Mouse (Mus musculus) midbrain, postnatal 0 days (tissue): Measurements from ENCODE around the gene Lingo3. TPM values are rescaled to one million over a fixed set of nuclear protein-coding genes. Genes with fewer than 3 reads are reported as not detected.

Source experiments
- ATAC-seq: fragments of 200-750 bp; cut with Nextera tagmentation; 2 replicates; pipeline ENCODE4 v1.8.0; 2017; ENCODE audit warnings: moderate number of reproducible peaks, mild to moderate bottlenecking, moderate TSS enrichment, moderate library complexity; ENCODE audit not compliant: low FRiP score
- DNase-seq: peaks from one replicate; pipeline ENCODE4 v3.0.0-alpha.2; 2015; ENCODE audit warnings: low spot score
- H3K27ac ChIP-seq: fragments of 300-500 bp; sonication (generic); 2 replicates; pipeline ENCODE4 v1.5.1; 2014; ENCODE audit warnings: low read depth, mild to moderate bottlenecking, low read length, mixed read lengths
- H3K27me3 ChIP-seq: fragments of 300-500 bp; sonication (generic); 2 replicates; pipeline ENCODE4 v1.6.1; 2014; ENCODE audit warnings: low read length, control low read depth, mixed read lengths; ENCODE audit not compliant: insufficient read depth
- H3K36me3 ChIP-seq: fragments of 300-500 bp; sonication (generic); 2 replicates; pipeline ENCODE4 v1.6.1; 2014; ENCODE audit warnings: low read length, control low read depth, mixed read lengths; ENCODE audit not compliant: insufficient read depth
- H3K4me1 ChIP-seq: fragments of 300-500 bp; sonication (generic); 2 replicates; pipeline ENCODE4 v1.6.1; 2014; ENCODE audit warnings: mild to moderate bottlenecking, control low read depth, antibody characterized with exemption, low read length, mixed read lengths; ENCODE audit not compliant: insufficient read depth
- H3K4me2 ChIP-seq: fragments of 300-500 bp; sonication (generic); 2 replicates; pipeline ENCODE4 v1.6.1; 2014; ENCODE audit warnings: low read depth, mild to moderate bottlenecking, low read length, mixed read lengths; ENCODE audit not compliant: poor library complexity, severe bottlenecking
- H3K4me3 ChIP-seq: fragments of 300-500 bp; sonication (generic); 2 replicates; pipeline ENCODE4 v1.5.1; 2014; ENCODE audit warnings: low read depth, mild to moderate bottlenecking, low read length, moderate library complexity
- H3K9ac ChIP-seq: fragments of 300-500 bp; sonication (generic); replicated peaks from 2 replicates; pipeline ENCODE4 v1.6.1; 2014; ENCODE audit warnings: mild to moderate bottlenecking, low read length, moderate library complexity, mixed read lengths; ENCODE audit not compliant: poor library complexity, severe bottlenecking
- H3K9me3 ChIP-seq: fragments of 300-500 bp; sonication (generic); 2 replicates; pipeline ENCODE4 v1.6.1; 2016; ENCODE audit warnings: low read length, control low read depth
- CTCF ChIP-seq: IDR thresholded peaks from 2 replicates; pipeline ENCODE4 v1.5.1; 2016; ENCODE audit warnings: antibody characterized with exemption, mild to moderate bottlenecking
- WGBS: fragments of 180-500 bp; shearing (Covaris S2); extraction: QIAGEN DNeasy Blood & Tissue Kit; methylation state at CpG from one replicate; pipeline ENCODE4 v1.1.7; 2014; 5-methylcytosine and 5-hydroxymethylcytosine counted together
- polyA plus RNA-seq: library from polyadenylated mRNA; unstranded; fragments of >200 nt; fragmentation: Nextera tagmentation; extraction: Ambion mirVana; gene quantifications from 2 replicates; pipeline ENCODE4 v1.2.1, GENCODE M21; 2015
- total RNA-seq: library from RNA; depleted of rRNA; stranded (reverse); fragments of >200 nt; gene quantifications from 2 replicates; pipeline ENCODE4 v1.2.3, GENCODE M21; 2014

Lingo3 gene
- total and polyA plus RNA-seq, 2 experiments from 2014 or later: 24.4 to 61.0 TPM

GRCm38 (mm10) chr10:80842334-80842733 is 1.5 kb downstream of the Lingo3 start:
- Histone ChIP-seq H3K4me1 (no peaks in the 10 kb centered on the region), H3K36me3 (no peaks in the 10 kb centered on the region), H3K9me3 (no peaks in the 10 kb centered on the region), H3K27ac (no peak overlapping the region), H3K4me2 (no peak overlapping the region), H3K9ac (no peak overlapping the region), H3K27me3 (peaks cover 7% of the 10 kb centered on the region; the same call in 1 of the 2 replicates), H3K4me3 (no peak overlapping the region)
- ATAC-seq (no peak), DNase-seq (no peak)
- no peak for TF ChIP-seq CTCF
- WGBS: 84% methylated on average over 15 of the region's 15 CpGs

- no peaks in the 10 kb centered on the region for H3K4me1 ChIP-seq
- ATAC-seq: no peak
- peaks cover 7% of the 10 kb centered on the region; the same call in 1 of the 2 replicates for H3K27me3 ChIP-seq
- TF ChIP-seq CTCF: no peak
- no peak for DNase-seq
- no peaks in the 10 kb centered on the region for H3K36me3 ChIP-seq
- no peak overlapping the region for H3K27ac ChIP-seq
- H3K4me3 ChIP-seq: no peak overlapping the region
- 80% methylated on average over 2 of the region's 2 CpGs for WGBS
- no peaks in the 10 kb centered on the region for H3K9me3 ChIP-seq
- no peak overlapping the region for H3K4me2 ChIP-seq
- H3K9ac ChIP-seq: no peak overlapping the region
These were observed 2.2 kb downstream of the Lingo3 start for GRCm38 (mm10) chr10:80841685-80842084.

- no peak for DNase-seq
- no peaks in the 10 kb centered on the region; the same call in 1 of the 2 replicates for H3K27me3 ChIP-seq
- WGBS: 56% methylated on average over 6 of the region's 6 CpGs
- no peak overlapping the region for H3K9ac ChIP-seq
- ATAC-seq: no peak
- no peaks in the 10 kb centered on the region for H3K4me1 ChIP-seq
- no peak overlapping the region for H3K4me3 ChIP-seq
- TF ChIP-seq CTCF: no peak
- no peak overlapping the region for H3K27ac ChIP-seq
- peaks cover 3% of the 10 kb centered on the region; the same call in 1 of the 2 replicates for H3K36me3 ChIP-seq
- no peak overlapping the region for H3K4me2 ChIP-seq
- H3K9me3 ChIP-seq: no peaks in the 10 kb centered on the region
These were observed 4.0 kb downstream of the Lingo3 start for GRCm38 (mm10) chr10:80839848-80840247.

GRCm38 (mm10) chr10:80838346-80838912 is 5.4 kb downstream of the Lingo3 start:
- Histone ChIP-seq H3K27ac (no peak overlapping the region), H3K36me3 (peaks cover 9% of the 10 kb centered on the region), H3K4me3 (no peak overlapping the region), H3K4me1 (no peaks in the 10 kb centered on the region), H3K27me3 (no peaks in the 10 kb centered on the region; the same call in 1 of the 2 replicates), H3K4me2 (no peak overlapping the region), H3K9ac (no peak overlapping the region), H3K9me3 (no peaks in the 10 kb centered on the region)
- DNase-seq (no peak), ATAC-seq (no peak)
- TF ChIP-seq CTCF: no peak
- WGBS: 73% methylated on average over 2 of the region's 2 CpGs

GRCm38 (mm10) chr10:80837827-80838226 is 6.0 kb downstream of the Lingo3 start:
- H3K27me3 ChIP-seq: no peaks in the 10 kb centered on the region; the same call in 1 of the 2 replicates

GRCm38 (mm10) chr10:80836949-80837379 is 6.9 kb downstream of the Lingo3 start:
- 47% methylated on average over 7 of the region's 7 CpGs for WGBS
- Histone ChIP-seq H3K36me3 (peaks cover 11% of the 10 kb centered on the region), H3K4me2 (no peak overlapping the region), H3K27me3 (no peaks in the 10 kb centered on the region), H3K9ac (no peak overlapping the region), H3K27ac (no peak overlapping the region), H3K4me1 (no peaks in the 10 kb centered on the region), H3K4me3 (no peak overlapping the region), H3K9me3 (no peaks in the 10 kb centered on the region)
- ATAC-seq: no peak
- TF ChIP-seq CTCF: no peak
- DNase-seq: no peak

More at GRCm38 (mm10) chr10:80837827-80838226, 6.0 kb downstream of the Lingo3 start:
- no peak for ATAC-seq
- Histone ChIP-seq H3K36me3 (peaks cover 11% of the 10 kb centered on the region), H3K9ac (no peak overlapping the region), H3K4me3 (no peak overlapping the region), H3K9me3 (no peaks in the 10 kb centered on the region), H3K27ac (no peak overlapping the region), H3K4me2 (no peak overlapping the region), H3K4me1 (no peaks in the 10 kb centered on the region)
- 17% methylated on average over 2 of the region's 2 CpGs for WGBS
- no peak for TF ChIP-seq CTCF
- DNase-seq: no peak
